Mouse (Mus musculus): Measurements from ENCODE around the gene Ube2c.

DNA sequence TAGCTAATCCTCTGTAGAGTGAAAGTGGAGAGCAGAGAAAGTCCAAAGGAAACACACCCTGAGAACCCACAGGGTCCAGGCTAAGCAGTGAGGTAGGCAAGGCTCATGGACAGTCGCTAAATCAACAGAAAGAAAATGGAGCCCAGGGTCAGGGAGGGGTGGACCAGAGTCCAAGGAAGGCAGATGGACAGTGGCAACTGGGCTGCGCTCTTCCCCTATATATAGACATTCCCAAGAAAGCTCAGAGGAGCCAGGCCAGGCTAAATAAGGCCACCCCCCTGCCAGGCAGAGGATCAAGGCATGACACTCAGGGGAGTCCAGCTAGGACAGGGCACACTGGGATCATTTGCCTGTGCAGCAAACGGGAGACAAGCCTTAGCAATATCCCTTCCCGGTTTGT lies 12.2 kb downstream of the Ube2c start:
- TF ChIP-seq CTCF (IDR thresholded peaks at IDR 0.05), result no peak
- TF ChIP-seq EP300 (IDR thresholded peaks at IDR 0.05), result no peak

All from lung, postnatal 0 days (tissue).